Mouse (Mus musculus): ENCODE measurements at regions not wholly inside any gene's neighbourhood (a gene's known extent, or its start where the extent isn't known, plus 50 kb on each side); places are given as distances from the start of the nearest gene placed in this dataset.
A peak's percentile ranks its signal among the peaks of the same experiment; 100 is the strongest.

DNA sequence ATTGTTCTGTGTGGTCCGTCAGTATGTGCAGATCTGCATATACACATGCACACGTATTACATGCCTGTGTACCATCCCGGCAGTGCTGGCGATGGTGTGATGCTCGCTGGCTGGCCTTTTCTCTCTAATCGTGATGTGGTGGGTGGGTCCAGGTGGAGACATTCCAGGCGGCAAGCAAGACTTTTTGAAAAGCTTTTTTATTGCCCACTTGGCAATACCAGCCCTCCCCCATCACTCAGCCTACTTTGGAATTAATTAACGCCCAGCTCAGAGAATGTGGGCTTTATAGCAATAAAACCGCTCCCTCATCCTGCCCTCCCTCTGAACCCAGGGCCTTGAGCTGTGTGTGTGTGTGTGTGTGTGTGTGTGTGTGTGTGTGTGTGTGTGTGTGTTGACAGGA is 491.7 kb upstream of the Tbx3 start:
- H3K9me3 ChIP-seq, result 0 out of 2 replicates have a peak, but pooled peaks cover 2% of the 10 kb centered on the region
- WGBS, result 82% methylated on average over 9 of the region's 9 CpGs
- H3K4me3 ChIP-seq, result no peak overlapping the region
- H3K4me1 ChIP-seq, result peaks cover 5% of the 10 kb centered on the region
- H3K27ac ChIP-seq (replicated peaks), result no peak overlapping the region
- H3K36me3 ChIP-seq (replicated peaks), result no peaks in the 10 kb centered on the region
- peaks cover 2% of the 10 kb centered on the region; the same call in 1 of the 2 replicates for H3K27me3 ChIP-seq (replicated peaks; ENCODE audit: low read depth, poor library complexity, severe bottlenecking)
- DNase-seq (ENCODE audit: low spot score), result no peak

- no peak overlapping the region for H3K27ac ChIP-seq (replicated peaks)
- DNase-seq (ENCODE audit: low spot score), result no peak
- peaks cover 5% of the 10 kb centered on the region for H3K4me1 ChIP-seq
- H3K27me3 ChIP-seq (replicated peaks; ENCODE audit: low read depth, poor library complexity, severe bottlenecking), result peaks cover 4% of the 10 kb centered on the region; the same call in 1 of the 2 replicates
- whole genome bisulfite sequencing, result 71% methylated on average over 5 of the region's 5 CpGs
- 0 out of 2 replicates have a peak, but pooled peaks cover 2% of the 10 kb centered on the region for H3K9me3 ChIP-seq
- no peak overlapping the region for H3K4me3 ChIP-seq
- H3K36me3 ChIP-seq (replicated peaks), result no peaks in the 10 kb centered on the region
Observed at GRCm38 (mm10) chr5:119183545-119184047, 486.9 kb upstream of the Tbx3 start.

DNA sequence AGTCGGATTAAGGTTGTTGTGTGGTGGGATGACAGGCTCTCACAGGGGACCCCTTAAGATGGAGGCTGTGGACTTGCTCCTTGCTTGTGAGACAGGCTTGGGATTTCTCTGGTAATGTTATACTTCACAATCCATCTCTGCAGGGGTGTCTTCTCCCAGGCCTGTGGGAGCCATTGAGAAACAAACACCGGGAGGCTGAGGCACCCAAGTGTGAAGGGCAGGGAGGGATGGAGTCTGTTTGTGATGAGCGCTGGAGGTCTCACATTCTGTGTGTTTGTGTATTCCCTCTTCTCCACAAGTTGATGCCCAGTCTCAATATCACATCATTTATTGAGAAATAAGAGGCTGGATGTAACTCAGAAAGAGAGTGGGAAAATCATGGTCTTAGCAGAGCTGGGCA is 483.9 kb upstream of the Tbx3 start:
- Histone ChIP-seq H3K36me3 (replicated peaks) (no peaks in the 10 kb centered on the region), H3K9me3 (0 out of 2 replicates have a peak, but pooled peaks cover 5% of the 10 kb centered on the region), H3K27me3 (replicated peaks; ENCODE audit: low read depth, poor library complexity, severe bottlenecking) (peaks cover 4% of the 10 kb centered on the region; the same call in 1 of the 2 replicates), H3K4me1 (no peaks in the 10 kb centered on the region), H3K27ac (replicated peaks) (no peak overlapping the region), H3K4me3 (no peak overlapping the region)
- no peak for DNase-seq (ENCODE audit: low spot score)
- 67% methylated on average over 3 of the region's 3 CpGs for WGBS

- Histone ChIP-seq H3K4me3 (no peak overlapping the region), H3K9me3 (0 out of 2 replicates have a peak, but pooled peaks cover 5% of the 10 kb centered on the region), H3K27me3 (replicated peaks; ENCODE audit: low read depth, poor library complexity, severe bottlenecking) (peaks cover 17% of the 10 kb centered on the region; the same call in 1 of the 2 replicates), H3K4me1 (peaks cover 9% of the 10 kb centered on the region; the same call in 1 of the 2 replicates), H3K36me3 (replicated peaks) (no peaks in the 10 kb centered on the region), H3K27ac (replicated peaks) (no peak overlapping the region)
- WGBS, result 60% methylated on average over 6 of the region's 6 CpGs
- DNase-seq (ENCODE audit: low spot score), result no peak
Observed at GRCm38 (mm10) chr5:119188476-119188875, 482.0 kb upstream of the Tbx3 start.

GRCm38 (mm10) chr5:119193699-119194681 is 476.5 kb upstream of the Tbx3 start:
- Histone ChIP-seq H3K36me3 (replicated peaks) (no peaks in the 10 kb centered on the region), H3K9me3 (0 out of 2 replicates have a peak, but pooled peaks cover 5% of the 10 kb centered on the region), H3K4me1 (peaks cover 29% of the 10 kb centered on the region), H3K4me3 (no peak overlapping the region), H3K27ac (replicated peaks) (no peak overlapping the region), H3K27me3 (replicated peaks; ENCODE audit: low read depth, poor library complexity, severe bottlenecking) (peaks cover 42% of the 10 kb centered on the region)
- WGBS, result 58% methylated on average over 21 of the region's 21 CpGs
- no peak for DNase-seq (ENCODE audit: low spot score)

DNA sequence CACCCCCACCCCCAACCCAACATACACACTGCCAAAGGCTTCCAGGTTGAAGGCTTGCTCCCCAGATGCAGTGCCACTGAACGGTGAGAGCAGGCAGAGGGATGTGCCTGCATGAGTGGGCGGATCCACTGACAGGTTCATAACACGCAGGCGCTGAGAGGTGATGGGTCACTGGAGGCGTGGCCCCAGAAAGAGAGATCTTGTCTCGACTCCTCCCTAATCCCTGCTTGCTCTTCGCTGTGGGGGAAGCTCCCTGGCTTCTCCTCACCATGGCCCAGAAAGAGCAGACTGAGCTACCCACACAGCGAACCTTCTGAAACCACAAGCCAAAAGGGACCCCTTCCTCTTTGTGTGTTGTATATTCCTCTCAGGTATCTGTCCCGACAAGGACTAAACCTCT is 470.6 kb upstream of the Tbx3 start:
- WGBS, result 41% methylated on average over 9 of the region's 9 CpGs
- Histone ChIP-seq H3K4me1 (peaks cover 35% of the 10 kb centered on the region), H3K4me3 (no peak overlapping the region), H3K27ac (replicated peaks) (peak overlapping the region; percentile 54), H3K9me3 (no peaks in the 10 kb centered on the region), H3K27me3 (replicated peaks; ENCODE audit: low read depth, poor library complexity, severe bottlenecking) (peaks cover 42% of the 10 kb centered on the region), H3K36me3 (replicated peaks) (no peaks in the 10 kb centered on the region)
- no peak for DNase-seq (ENCODE audit: low spot score)

DNA sequence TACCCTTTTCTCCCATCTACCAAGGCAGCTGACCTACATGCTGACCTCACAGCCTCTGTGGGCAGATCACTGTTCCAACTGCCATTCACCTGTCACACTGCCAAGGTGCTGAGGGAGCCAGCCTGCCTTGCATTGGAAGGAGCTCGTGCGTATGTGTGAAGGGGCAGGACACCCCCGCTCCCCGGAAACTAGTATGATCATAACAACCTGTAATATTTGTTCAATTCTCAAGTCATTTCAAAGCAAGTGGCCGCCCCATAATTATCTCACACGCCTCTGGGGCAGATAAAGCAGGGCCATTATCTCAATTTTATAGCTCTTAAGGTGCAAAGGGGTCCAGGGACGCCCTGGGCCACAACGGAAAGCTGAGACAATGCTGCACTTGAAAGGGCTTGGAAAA is 469.2 kb upstream of the Tbx3 start:
- Histone ChIP-seq H3K4me3 (no peak overlapping the region), H3K27me3 (replicated peaks; ENCODE audit: low read depth, poor library complexity, severe bottlenecking) (peaks cover 28% of the 10 kb centered on the region), H3K27ac (replicated peaks) (no peak overlapping the region), H3K36me3 (replicated peaks) (no peaks in the 10 kb centered on the region), H3K4me1 (peaks cover 41% of the 10 kb centered on the region), H3K9me3 (no peaks in the 10 kb centered on the region)
- no peak for DNase-seq (ENCODE audit: low spot score)
- WGBS, result 66% methylated on average over 8 of the region's 8 CpGs

GRCm38 (mm10) chr5:119204736-119205135 is 465.7 kb upstream of the Tbx3 start:
- H3K27ac ChIP-seq (replicated peaks), result no peak overlapping the region
- no peak for DNase-seq (ENCODE audit: low spot score)

DNA sequence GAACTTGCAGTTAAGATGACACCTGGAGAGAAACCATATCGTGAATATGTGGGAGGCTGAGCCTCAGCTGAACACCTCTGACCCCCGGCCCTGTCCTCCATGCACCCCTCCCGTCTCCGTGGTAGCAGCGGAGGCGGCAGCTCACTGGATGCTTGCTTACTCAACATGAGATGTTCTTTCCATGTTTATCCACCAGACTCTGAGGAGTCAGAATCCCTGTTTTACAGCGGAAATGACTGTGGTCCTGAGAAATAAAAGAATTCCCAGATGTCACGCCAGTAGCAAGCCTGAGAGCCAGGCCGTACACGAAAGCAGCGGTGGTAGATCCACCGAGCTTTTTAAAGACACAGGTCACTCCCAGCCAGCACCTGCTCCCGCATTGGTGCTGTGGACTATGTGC is 462.4 kb upstream of the Tbx3 start:
- WGBS, result 82% methylated on average over 13 of the region's 13 CpGs
- no peak overlapping the region for H3K4me3 ChIP-seq

More at GRCm38 (mm10) chr5:119204736-119205135, 465.7 kb upstream of the Tbx3 start:
- peaks cover 19% of the 10 kb centered on the region for H3K27me3 ChIP-seq (replicated peaks; ENCODE audit: low read depth, poor library complexity, severe bottlenecking)
- WGBS, result 70% methylated on average over 2 of the region's 2 CpGs
- no peaks in the 10 kb centered on the region for H3K36me3 ChIP-seq (replicated peaks)
- peaks cover 12% of the 10 kb centered on the region; the same call in 1 of the 2 replicates for H3K9me3 ChIP-seq
- peaks cover 31% of the 10 kb centered on the region for H3K4me1 ChIP-seq
- H3K4me3 ChIP-seq, result no peak overlapping the region

GRCm38 (mm10) chr5:119213196-119213595 is 457.3 kb upstream of the Tbx3 start:
- no peak for DNase-seq (ENCODE audit: low spot score)
- no peaks in the 10 kb centered on the region for H3K36me3 ChIP-seq (replicated peaks)
- H3K4me3 ChIP-seq, result no peak overlapping the region
- H3K4me1 ChIP-seq, result peaks cover 21% of the 10 kb centered on the region
- H3K9me3 ChIP-seq, result peaks cover 19% of the 10 kb centered on the region
- WGBS, result 72% methylated on average over 4 of the region's 4 CpGs
- H3K27me3 ChIP-seq (replicated peaks; ENCODE audit: low read depth, poor library complexity, severe bottlenecking), result peaks cover 13% of the 10 kb centered on the region; the same call in 1 of the 2 replicates
- H3K27ac ChIP-seq (replicated peaks), result no peak overlapping the region

More for the DNA sequence above, 462.4 kb upstream of the Tbx3 start:
- DNase-seq (ENCODE audit: low spot score), result no peak
- Histone ChIP-seq H3K4me1 (peaks cover 15% of the 10 kb centered on the region; the same call in 1 of the 2 replicates), H3K27ac (replicated peaks) (no peak overlapping the region), H3K9me3 (peaks cover 19% of the 10 kb centered on the region), H3K36me3 (replicated peaks) (no peaks in the 10 kb centered on the region), H3K27me3 (replicated peaks; ENCODE audit: low read depth, poor library complexity, severe bottlenecking) (peaks cover 16% of the 10 kb centered on the region)

GRCm38 (mm10) chr5:119213692-119214357 is 456.6 kb upstream of the Tbx3 start:
- H3K27me3 ChIP-seq (replicated peaks; ENCODE audit: low read depth, poor library complexity, severe bottlenecking), result peaks cover 14% of the 10 kb centered on the region; the same call in 1 of the 2 replicates
- H3K36me3 ChIP-seq (replicated peaks), result no peaks in the 10 kb centered on the region
- H3K27ac ChIP-seq (replicated peaks), result no peak overlapping the region; the same call in 1 of the 2 replicates
- H3K9me3 ChIP-seq, result peaks cover 15% of the 10 kb centered on the region
- H3K4me3 ChIP-seq, result no peak overlapping the region
- 59% methylated on average over 7 of the region's 7 CpGs for WGBS
- no peak for DNase-seq (ENCODE audit: low spot score)
- H3K4me1 ChIP-seq, result peaks cover 26% of the 10 kb centered on the region

- Histone ChIP-seq H3K9me3 (peaks cover 4% of the 10 kb centered on the region), H3K27ac (replicated peaks) (no peak overlapping the region), H3K36me3 (replicated peaks) (no peaks in the 10 kb centered on the region), H3K27me3 (replicated peaks; ENCODE audit: low read depth, poor library complexity, severe bottlenecking) (peaks cover 23% of the 10 kb centered on the region), H3K4me1 (peaks cover 36% of the 10 kb centered on the region), H3K4me3 (no peak overlapping the region)
- no peak for DNase-seq (ENCODE audit: low spot score)
- 91% methylated on average over 9 of the region's 9 CpGs for WGBS
Observed at GRCm38 (mm10) chr5:119214937-119215336, 455.5 kb upstream of the Tbx3 start.
